Mouse (Mus musculus): ENCODE data around the gene Zfp618.

Gene Zfp618

GRCm38 (mm10) chr4:63031240-63031639 is 65.9 kb downstream of the Zfp618 start:
- no peak for DNase-seq (ENCODE audit: low spot score in 2 of 2)

DNA sequence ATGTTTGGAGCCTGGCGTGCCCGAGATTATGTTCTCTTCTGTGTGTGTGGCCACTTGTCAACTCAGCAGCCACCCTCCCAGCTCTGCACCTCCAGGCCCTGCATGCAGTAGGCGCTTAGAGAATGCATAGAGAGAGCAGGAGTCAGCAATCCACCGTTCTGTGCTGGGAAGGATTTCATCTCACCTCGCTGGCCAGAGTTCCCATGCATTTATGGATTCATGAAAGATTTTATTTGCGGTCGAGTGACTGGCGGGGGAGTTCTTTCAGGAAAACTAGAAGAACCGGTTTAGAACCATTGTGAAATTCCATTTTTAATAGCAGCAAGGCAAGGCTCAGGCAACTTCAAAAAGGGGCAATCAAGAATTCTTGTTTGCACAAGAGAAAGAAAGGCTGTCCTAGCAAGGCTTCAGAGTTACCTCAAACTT is 67.2 kb downstream of the Zfp618 start:
- DNase-seq (ENCODE audit: low spot score in 2 of 2): no peak

DNA sequence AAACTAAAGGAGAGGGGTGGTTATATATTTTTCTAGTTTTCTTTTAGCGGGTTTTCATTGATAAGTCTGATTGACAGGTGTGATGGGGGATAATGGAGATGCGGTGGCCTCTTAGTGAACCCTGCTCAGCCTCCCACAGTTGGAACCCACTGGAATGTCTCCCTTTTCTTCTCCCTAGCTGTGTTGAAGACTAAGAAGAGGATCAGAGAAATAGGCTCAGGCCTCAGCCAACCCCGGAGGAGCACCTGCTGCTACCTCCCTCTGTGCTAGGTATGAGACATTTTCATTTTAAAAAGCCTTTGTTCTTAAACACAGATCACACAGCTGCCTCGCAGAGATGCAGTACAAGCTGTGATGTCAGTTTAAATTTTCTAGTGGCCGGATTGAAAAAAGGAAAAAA is 68.4 kb downstream of the Zfp618 start:
- DNase-seq (ENCODE audit: low spot score in 2 of 2): no peak

GRCm38 (mm10) chr4:63035991-63036390 is 70.6 kb downstream of the Zfp618 start:
- no peak for DNase-seq (ENCODE audit: low spot score in 2 of 2)

- DNase-seq (ENCODE audit: low spot score in 2 of 2): no peak
These were observed 71.4 kb downstream of the Zfp618 start for GRCm38 (mm10) chr4:63036790-63037189.

GRCm38 (mm10) chr4:63037555-63037954 is 72.2 kb downstream of the Zfp618 start:
- no peak for DNase-seq (ENCODE audit: low spot score in 2 of 2)

DNA sequence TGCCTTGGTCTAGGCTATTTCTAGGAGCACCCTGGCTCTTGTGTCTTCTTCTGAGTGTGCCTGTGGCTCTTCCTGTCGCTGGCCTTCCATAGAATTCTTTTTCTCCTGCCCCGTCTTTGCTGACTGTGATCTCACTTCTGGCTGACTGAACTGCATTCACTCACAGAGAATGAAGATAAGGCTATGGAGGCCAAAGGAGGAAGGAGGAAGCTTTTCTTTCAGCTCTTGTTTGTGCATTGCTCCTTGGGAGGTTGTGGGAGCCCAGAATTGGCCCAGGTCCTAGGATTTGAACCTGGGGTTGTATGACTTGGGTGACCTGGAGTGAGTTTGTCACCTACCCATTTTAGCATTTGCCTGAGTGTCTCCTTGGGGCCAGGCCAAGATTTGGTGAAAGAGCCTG is 72.9 kb downstream of the Zfp618 start:
- DNase-seq (ENCODE audit: low spot score in 2 of 2): no peak

DNA sequence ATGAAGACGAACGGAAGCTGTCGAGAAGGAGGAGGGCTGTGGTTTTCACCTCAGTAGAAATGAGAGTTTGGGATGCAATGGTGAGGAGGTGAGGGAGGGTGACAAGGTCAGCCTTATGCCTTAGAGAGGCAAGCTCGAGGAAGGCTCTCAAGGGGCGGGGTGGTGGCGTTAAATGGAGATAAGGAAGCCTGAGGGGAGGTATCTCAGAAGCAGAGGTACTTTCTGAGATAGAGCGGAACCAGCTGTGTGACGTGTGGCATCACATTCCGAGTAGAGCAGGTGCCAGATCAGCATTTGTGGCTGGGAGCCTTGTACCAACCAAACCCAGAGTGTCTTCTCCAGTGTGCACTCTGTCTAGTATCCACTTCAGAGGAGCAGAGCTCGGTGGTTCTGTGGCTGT is 73.6 kb downstream of the Zfp618 start:
- no peak for DNase-seq (ENCODE audit: low spot score in 2 of 2)

DNA sequence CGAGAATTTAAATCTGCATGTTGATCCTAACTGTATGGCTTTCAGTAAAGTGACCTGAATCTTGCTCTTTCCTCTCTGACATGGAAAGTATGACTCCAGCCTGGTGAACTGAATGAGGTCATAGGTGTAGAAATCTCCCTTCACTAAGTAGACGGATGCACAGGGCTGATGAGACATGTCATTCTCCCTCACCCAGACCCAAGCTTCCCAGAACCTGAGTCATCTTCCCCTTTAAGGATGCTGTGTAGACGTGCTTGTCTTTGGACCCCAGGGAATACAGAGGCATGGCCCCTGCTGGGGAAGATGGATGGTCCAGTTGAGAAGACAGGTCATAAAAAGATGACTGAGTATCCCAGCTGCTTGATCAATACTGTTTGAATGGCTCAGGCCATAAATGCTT is 83.2 kb downstream of the Zfp618 start:
- no peak for DNase-seq (ENCODE audit: low spot score in 2 of 2)

GRCm38 (mm10) chr4:63049596-63050318 is 84.4 kb downstream of the Zfp618 start:
- DNase-seq (ENCODE audit: low spot score in 2 of 2): no peak

DNA sequence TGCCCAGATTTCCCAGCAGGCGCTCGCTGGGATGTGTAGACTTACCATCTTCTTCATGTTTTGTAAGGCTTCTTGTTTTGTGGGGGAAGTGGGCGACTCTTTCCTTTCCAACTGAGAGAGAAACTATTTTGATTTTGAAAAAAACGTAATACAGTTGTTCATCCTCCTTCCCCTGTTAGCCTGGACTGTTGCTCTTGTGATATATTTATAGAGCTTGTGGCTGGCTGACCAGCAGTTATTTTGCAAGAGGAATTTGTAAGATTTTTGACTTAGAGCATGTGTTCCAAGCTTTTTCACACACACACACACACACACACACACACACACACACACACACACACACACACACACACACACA is 84.9 kb downstream of the Zfp618 start:
- DNase-seq (ENCODE audit: low spot score in 2 of 2): no peak

GRCm38 (mm10) chr4:63050949-63051348 is 85.6 kb downstream of the Zfp618 start:
- no peak for DNase-seq (ENCODE audit: low spot score in 2 of 2)

GRCm38 (mm10) chr4:63051940-63052661 is 86.7 kb downstream of the Zfp618 start:
- no peak for DNase-seq (ENCODE audit: low spot score in 2 of 2)

GRCm38 (mm10) chr4:63052662-63053033 is 87.3 kb downstream of the Zfp618 start:
- no peak for DNase-seq (ENCODE audit: low spot score in 2 of 2)

DNA sequence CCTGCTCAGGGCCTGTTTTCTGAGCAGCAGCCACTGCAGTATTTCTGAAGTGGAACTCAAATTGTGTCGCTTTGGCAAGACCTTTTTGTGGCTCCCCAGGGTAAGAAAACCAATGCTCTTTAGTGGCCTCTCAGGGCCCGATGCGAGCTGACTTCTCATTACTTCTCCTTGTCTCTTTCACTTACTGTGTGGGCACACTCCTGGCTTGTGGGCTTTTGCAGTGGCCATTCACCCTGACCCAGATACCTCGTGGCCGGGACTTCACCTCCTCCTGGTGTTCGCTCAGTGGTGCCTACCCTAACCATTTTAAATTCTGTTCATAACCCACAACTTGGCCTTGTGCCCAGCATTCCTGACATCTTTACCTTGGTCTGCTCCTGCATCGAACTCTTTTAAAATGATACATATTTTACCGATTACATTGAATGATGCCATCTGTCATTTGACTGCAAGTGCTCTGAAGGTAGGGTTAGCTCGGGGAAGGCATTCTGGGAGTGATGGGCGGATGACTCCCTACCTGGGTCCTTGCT is 89.9 kb downstream of the Zfp618 start:
- no peak for DNase-seq (ENCODE audit: low spot score in 2 of 2)

DNA sequence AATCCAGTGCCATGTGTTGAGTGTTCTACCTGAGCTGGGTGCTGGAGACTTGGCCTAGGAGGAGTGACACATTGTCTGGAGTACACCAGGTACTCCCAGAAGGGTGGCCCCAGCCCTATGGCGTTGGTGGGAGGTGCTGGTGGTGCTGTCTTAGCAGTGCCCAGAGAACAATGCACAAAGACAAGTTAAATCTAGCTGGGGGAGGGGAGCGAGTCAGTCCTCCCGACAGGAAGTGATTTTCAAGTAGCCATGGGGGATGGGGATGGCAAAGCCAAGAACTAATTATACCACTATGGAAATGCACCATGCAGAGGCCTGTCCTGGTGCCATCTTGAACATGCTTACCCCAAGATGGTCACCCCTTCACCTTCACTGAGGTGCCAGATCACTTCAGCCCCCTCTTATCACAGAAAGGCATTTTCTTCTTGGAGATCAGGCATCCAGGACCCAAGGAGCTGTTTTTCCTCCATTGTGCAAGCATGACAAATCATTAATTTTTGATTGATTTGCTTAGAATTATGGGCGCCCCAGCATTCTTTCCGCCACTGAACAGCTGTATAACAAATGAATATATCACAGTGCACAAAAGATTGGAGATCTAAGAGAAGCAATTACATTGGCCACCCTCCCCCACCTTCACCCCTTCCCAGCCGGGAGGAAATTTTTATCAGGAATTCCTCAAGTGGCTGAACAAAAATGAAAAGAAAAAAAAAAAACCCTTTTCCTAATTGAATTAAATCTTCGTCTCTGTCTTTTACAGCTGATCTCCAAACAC is 91.5 kb downstream of the Zfp618 start:
- no peak for DNase-seq (ENCODE audit: low spot score in 2 of 2)

- no peak for DNase-seq (ENCODE audit: low spot score in 2 of 2)
These were observed 92.2 kb downstream of the Zfp618 start for GRCm38 (mm10) chr4:63057581-63057980.

- no peak for DNase-seq (ENCODE audit: low spot score in 2 of 2)
These were observed 93.3 kb downstream of the Zfp618 start for GRCm38 (mm10) chr4:63058686-63059085.

- DNase-seq (ENCODE audit: low spot score in 2 of 2): no peak
These were observed 95.0 kb downstream of the Zfp618 start for GRCm38 (mm10) chr4:63060358-63060757.

DNA sequence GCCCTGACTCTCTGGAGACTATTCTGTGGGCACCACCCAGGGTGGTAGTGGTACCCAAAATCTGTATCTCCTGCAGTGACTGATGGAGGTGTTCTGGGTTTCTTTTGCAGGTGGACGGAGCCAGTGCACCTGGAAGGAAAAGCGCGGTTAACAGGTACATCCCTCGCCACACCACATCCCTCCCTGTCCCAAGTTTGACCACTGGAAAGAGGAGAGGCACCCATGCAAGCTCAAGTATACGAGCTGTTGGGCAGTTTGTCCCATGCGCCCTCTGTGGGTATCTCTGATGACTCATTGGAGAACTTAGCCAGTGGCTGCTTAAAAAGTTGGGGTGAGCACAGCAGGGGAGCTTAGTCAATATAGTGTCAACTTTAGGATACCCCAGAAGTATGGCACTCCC is 96.0 kb downstream of the Zfp618 start:
- no peak for DNase-seq (ENCODE audit: low spot score in 2 of 2)

GRCm38 (mm10) chr4:63063360-63063759 is 98.0 kb downstream of the Zfp618 start:
- no peak for DNase-seq (ENCODE audit: low spot score in 2 of 2)

GRCm38 (mm10) chr4:63064911-63065310 is 99.5 kb downstream of the Zfp618 start:
- no peak for DNase-seq (ENCODE audit: low spot score in 2 of 2)

DNA sequence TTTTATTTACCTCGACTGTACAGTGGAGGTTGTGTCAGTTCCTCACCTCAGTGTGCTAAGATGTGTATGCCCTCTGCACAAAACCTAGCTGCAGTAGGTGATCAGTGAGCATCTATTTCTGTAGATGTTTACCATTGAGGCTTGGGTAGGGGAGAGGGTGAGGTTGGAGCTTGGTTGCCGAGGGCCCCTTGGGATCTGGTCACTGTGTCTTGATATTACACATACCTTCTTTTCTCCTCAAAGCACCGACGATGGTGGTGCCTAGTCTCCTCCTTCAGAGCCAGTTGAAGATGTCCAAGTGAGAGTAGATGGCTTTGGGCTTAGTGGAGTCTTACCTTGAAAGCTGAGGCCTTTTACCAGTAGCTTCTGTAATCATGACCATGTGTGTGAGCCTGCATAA is 101.4 kb downstream of the Zfp618 start:
- DNase-seq (ENCODE audit: low spot score in 2 of 2): no peak
